Mouse (Mus musculus) stomach, embryonic 16.5 days (tissue): ENCODE measurements around the gene Fam69b. TPM values are rescaled to one million over a fixed set of nuclear protein-coding genes. Genes with fewer than 3 reads are reported as not detected.

ENCODE experiments used
- ATAC-seq: fragments of 200-750 bp; cut with Nextera tagmentation; 2 replicates; pipeline ENCODE4 v1.8.0; 2017; ENCODE audit warnings: moderate number of reproducible peaks, moderate TSS enrichment; ENCODE audit not compliant: insufficient read depth, low FRiP score
- H3K27ac ChIP-seq: fragments of 300-500 bp; sonication (generic); 2 replicates; pipeline ENCODE4 v1.5.1; 2014; ENCODE audit warnings: low read length
- H3K27me3 ChIP-seq: fragments of 300-500 bp; sonication (generic); 2 replicates; pipeline ENCODE4 v1.6.1; 2014; ENCODE audit warnings: low read length, control low read depth, mixed read lengths; ENCODE audit not compliant: control insufficient read depth, insufficient read depth
- H3K36me3 ChIP-seq: fragments of 300-500 bp; sonication (generic); 2 replicates; pipeline ENCODE4 v1.6.1; 2014; ENCODE audit warnings: low read length; ENCODE audit not compliant: control insufficient read depth, insufficient read depth
- H3K4me1 ChIP-seq: fragments of 300-500 bp; sonication (generic); 2 replicates; pipeline ENCODE4 v1.6.1; 2014; ENCODE audit warnings: low read length, control low read depth, mixed read lengths; ENCODE audit not compliant: control insufficient read depth, insufficient read depth
- H3K4me2 ChIP-seq: fragments of 300-500 bp; sonication (generic); 2 replicates; pipeline ENCODE4 v1.6.1; 2014; ENCODE audit warnings: low read depth, low read length, mixed read lengths
- H3K4me3 ChIP-seq: fragments of 300-500 bp; sonication (generic); replicated peaks from 2 replicates; pipeline ENCODE4 v1.5.1; 2014; ENCODE audit warnings: mild to moderate bottlenecking, low read length
- H3K9ac ChIP-seq: fragments of 300-500 bp; sonication (generic); 2 replicates; pipeline ENCODE4 v1.6.1; 2014; ENCODE audit warnings: low read length
- H3K9me3 ChIP-seq: fragments of 300-500 bp; sonication (generic); replicated peaks from 2 replicates; pipeline ENCODE4 v1.6.1; 2016; ENCODE audit warnings: low read length, control low read depth; ENCODE audit not compliant: control insufficient read depth
- WGBS: fragments of 180-500 bp; shearing (Covaris S2); extraction: QIAGEN DNeasy Blood & Tissue Kit; methylation state at CpG from one replicate; pipeline ENCODE4 v1.1.7; 2014; 5-methylcytosine and 5-hydroxymethylcytosine counted together
- polyA plus RNA-seq: library from polyadenylated mRNA; unstranded; fragments of >200 nt; fragmentation: Nextera tagmentation; extraction: Ambion mirVana; gene quantifications from 2 replicates; pipeline ENCODE4 v1.2.1, GENCODE M21; 2015

Gene Fam69b
- polyA plus RNA-seq, 1 experiment from 2014 or later = 27.3 TPM

- no peak for ATAC-seq
These were observed 25.1 kb upstream of the Fam69b start for GRCm38 (mm10) chr2:26603159-26603558.

GRCm38 (mm10) chr2:26603720-26604671 lies 24.3 kb upstream of the Fam69b start, which contains the start of gene Agpat2:
Agpat2 (minus strand) TSS chr2:26604417.
- Histone ChIP-seq H3K9ac (peak within 1 kb of the TSS; percentile 92), H3K4me3 (peak within 1 kb of the TSS; percentile 76), H3K4me2 (peak within 1 kb of the TSS; percentile 87), H3K36me3 (no peaks in the 10 kb centered on the region), H3K27me3 (no peaks in the 10 kb centered on the region), H3K9me3 (no peaks in the 10 kb centered on the region), H3K4me1 (peaks cover 30% of the 10 kb centered on the region), H3K27ac (peak within 1 kb of the TSS; percentile 94)
- under 1% methylated on average over 96 of the region's 103 CpGs for WGBS
- peak; percentile 92 for ATAC-seq

More at GRCm38 (mm10) chr2:26603159-26603558, 25.1 kb upstream of the Fam69b start:
- WGBS = 3% methylated on average over 6 of the region's 6 CpGs
- no peaks in the 10 kb centered on the region for H3K27me3 ChIP-seq
- H3K36me3 ChIP-seq = no peaks in the 10 kb centered on the region
- peak overlapping the region; percentile 76 for H3K4me3 ChIP-seq
- H3K27ac ChIP-seq = peak overlapping the region; percentile 94
- peaks cover 30% of the 10 kb centered on the region for H3K4me1 ChIP-seq
- H3K9me3 ChIP-seq = no peaks in the 10 kb centered on the region
- H3K4me2 ChIP-seq = peak overlapping the region; percentile 87
- H3K9ac ChIP-seq = peak overlapping the region; percentile 92

GRCm38 (mm10) chr2:26605331-26605730 lies 22.9 kb upstream of the Fam69b start:
- Histone ChIP-seq H3K4me3 (no peak overlapping the region), H3K4me1 (peaks cover 30% of the 10 kb centered on the region), H3K9ac (no peak overlapping the region), H3K9me3 (no peaks in the 10 kb centered on the region), H3K27me3 (no peaks in the 10 kb centered on the region), H3K36me3 (no peaks in the 10 kb centered on the region), H3K4me2 (no peak overlapping the region), H3K27ac (no peak overlapping the region)
- ATAC-seq = no peak
- 83% methylated on average over 8 of the region's 8 CpGs for WGBS

GRCm38 (mm10) chr2:26606579-26606978 lies 21.7 kb upstream of the Fam69b start:
- Histone ChIP-seq H3K27me3 (no peaks in the 10 kb centered on the region), H3K36me3 (no peaks in the 10 kb centered on the region), H3K4me1 (peaks cover 30% of the 10 kb centered on the region), H3K9ac (peak overlapping the region; percentile 58), H3K9me3 (no peaks in the 10 kb centered on the region), H3K27ac (peak overlapping the region; percentile 77), H3K4me2 (0 out of 2 replicates have a peak overlapping the region, but pooled peaks have one; percentile 5), H3K4me3 (no peak overlapping the region)
- WGBS = 64% methylated on average over 3 of the region's 3 CpGs
- no peak for ATAC-seq

- H3K36me3 ChIP-seq = no peaks in the 10 kb centered on the region
- 0 out of 2 replicates have a peak, but pooled peaks have one; percentile 6 for ATAC-seq
- H3K9me3 ChIP-seq = no peaks in the 10 kb centered on the region
- peaks cover 30% of the 10 kb centered on the region for H3K4me1 ChIP-seq
- H3K4me3 ChIP-seq = no peak overlapping the region
- peak overlapping the region; percentile 58 for H3K9ac ChIP-seq
- WGBS = 31% methylated on average over 6 of the region's 6 CpGs
- no peaks in the 10 kb centered on the region for H3K27me3 ChIP-seq
- H3K27ac ChIP-seq = peak overlapping the region; percentile 77
- H3K4me2 ChIP-seq = 0 out of 2 replicates have a peak overlapping the region, but pooled peaks have one; percentile 5
These were observed 21.0 kb upstream of the Fam69b start for GRCm38 (mm10) chr2:26607056-26607910.

- H3K4me3 ChIP-seq = no peak overlapping the region
- no peak overlapping the region for H3K27ac ChIP-seq
- H3K36me3 ChIP-seq = no peaks in the 10 kb centered on the region
- H3K9ac ChIP-seq = no peak overlapping the region
- peaks cover 22% of the 10 kb centered on the region for H3K4me1 ChIP-seq
- ATAC-seq = no peak
- no peaks in the 10 kb centered on the region for H3K9me3 ChIP-seq
- no peak overlapping the region for H3K4me2 ChIP-seq
- no peaks in the 10 kb centered on the region for H3K27me3 ChIP-seq
These were observed 19.5 kb upstream of the Fam69b start for GRCm38 (mm10) chr2:26608781-26609180.

GRCm38 (mm10) chr2:26609261-26609661 lies 19.0 kb upstream of the Fam69b start:
- Histone ChIP-seq H3K4me3 (no peak overlapping the region), H3K27me3 (no peaks in the 10 kb centered on the region), H3K9me3 (no peaks in the 10 kb centered on the region), H3K36me3 (no peaks in the 10 kb centered on the region), H3K4me1 (peaks cover 22% of the 10 kb centered on the region), H3K4me2 (no peak overlapping the region), H3K27ac (no peak overlapping the region), H3K9ac (no peak overlapping the region)
- ATAC-seq = no peak

GRCm38 (mm10) chr2:26610526-26610925 lies 17.7 kb upstream of the Fam69b start:
- Histone ChIP-seq H3K36me3 (no peaks in the 10 kb centered on the region), H3K27me3 (no peaks in the 10 kb centered on the region), H3K9me3 (no peaks in the 10 kb centered on the region), H3K4me3 (no peak overlapping the region), H3K4me1 (peaks cover 18% of the 10 kb centered on the region), H3K4me2 (no peak overlapping the region), H3K27ac (peak overlapping the region; percentile 39; the same call in 1 of the 2 replicates), H3K9ac (0 out of 2 replicates have a peak overlapping the region, but pooled peaks have one; percentile 29)
- WGBS = 77% methylated on average over 3 of the region's 3 CpGs
- no peak for ATAC-seq
